Mouse (Mus musculus) small intestine, adult 2 months (tissue): Measurements from ENCODE around the gene 2200002D01Rik. TPM values are rescaled to one million over a fixed set of nuclear protein-coding genes. Genes with fewer than 3 reads are reported as not detected.
"Not testable (repeated sequence)": the region's sequence is repeated elsewhere in the genome, so short reads cannot be mapped to it uniquely, and the experiment has no call there.

Source experiments
- H3K27ac ChIP-seq: fragments of 200-500 bp; 2 replicates; pipeline ENCODE4 v1.5.1; 2012; ENCODE audit warnings: low read depth, low read length, control low read depth, inconsistent platforms; ENCODE audit not compliant: insufficient read depth
- H3K27me3 ChIP-seq: fragments of 200-500 bp; 2 replicates; pipeline ENCODE4 v1.6.1; 2012; ENCODE audit warnings: mild to moderate bottlenecking, moderate library complexity, low read length, inconsistent platforms; ENCODE audit not compliant: control insufficient read depth, insufficient read depth
- H3K36me3 ChIP-seq: fragments of 200-500 bp; 2 replicates; pipeline ENCODE4 v1.6.1; 2012; ENCODE audit warnings: mild to moderate bottlenecking, low read length, control low read depth, inconsistent platforms; ENCODE audit not compliant: control insufficient read depth, insufficient read depth
- H3K4me1 ChIP-seq: fragments of 200-500 bp; 2 replicates; pipeline ENCODE4 v1.6.1; 2012; ENCODE audit warnings: low read length, inconsistent platforms, mixed read lengths; ENCODE audit not compliant: control insufficient read depth, insufficient read depth, insufficient read length
- H3K4me3 ChIP-seq: fragments of 200-500 bp; 2 replicates; pipeline ENCODE4 v1.5.1; 2012; ENCODE audit warnings: low read depth, mild to moderate bottlenecking, control low read depth, inconsistent platforms, low read length, moderate library complexity
- CTCF ChIP-seq: fragments of 200-500 bp; IDR thresholded peaks from 2 replicates; pipeline ENCODE4 v1.5.1; 2012; ENCODE audit warnings: low read depth, mild to moderate bottlenecking, control low read depth, inconsistent platforms, low read length, moderate library complexity, mixed read lengths; ENCODE audit not compliant: insufficient replicate concordance, insufficient read length; ENCODE audit errors: extremely low read depth
- POLR2A ChIP-seq: fragments of 200-500 bp; IDR thresholded peaks from 2 replicates; pipeline ENCODE4 v1.6.1; 2012; ENCODE audit warnings: low read depth, mild to moderate bottlenecking, control low read depth, inconsistent platforms, low read length, moderate library complexity
- WGBS: fragments of 180-500 bp; shearing (Covaris S2); methylation state at CpG from one replicate; pipeline ENCODE4 v1.1.7; 2018; 5-methylcytosine and 5-hydroxymethylcytosine counted together
- polyA plus RNA-seq: library from polyadenylated mRNA; depleted of rRNA; stranded (reverse); fragments of >200 nt; gene quantifications from 2 replicates; pipeline ENCODE4 v1.2.3, GENCODE M21; 2012; rRNA removed

2200002D01Rik gene
- polyA plus RNA-seq, 1 experiment = 852 TPM

GRCm38 (mm10) chr7:29211415-29212198 lies 36.7 kb downstream of the 2200002D01Rik start:
- TF ChIP-seq POLR2A (no peak), CTCF (no peak)
- WGBS = 5% methylated on average over 34 of the region's 34 CpGs
- no peaks in the 10 kb centered on the region for H3K27me3 ChIP-seq

DNA sequence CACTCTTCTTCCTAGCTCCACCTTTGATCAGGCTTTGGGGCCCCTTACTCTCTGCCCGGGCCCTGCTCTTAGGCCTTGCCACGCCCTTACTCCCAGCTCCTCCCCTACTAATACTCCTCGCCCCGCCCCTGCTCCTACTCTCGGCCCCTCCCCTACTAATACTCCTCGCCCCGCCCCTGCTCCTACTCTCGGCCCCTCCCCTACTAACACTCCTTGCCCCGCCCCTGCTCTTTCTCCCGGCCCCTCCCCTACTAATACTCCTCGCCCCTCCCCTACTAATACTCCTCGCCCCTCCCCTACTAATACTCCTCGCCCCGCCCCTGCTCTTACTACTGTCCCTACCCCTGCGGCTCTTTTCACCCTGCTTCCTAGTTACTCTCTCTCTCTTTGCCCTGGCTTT lies 37.3 kb downstream of the 2200002D01Rik start:
- H3K27ac ChIP-seq = peak overlapping the region; percentile 26; the same call in 1 of the 2 replicates
- WGBS = 13% methylated on average over 15 of the region's 15 CpGs
- H3K27me3 ChIP-seq, H3K36me3 ChIP-seq, H3K4me1 ChIP-seq: not testable (repeated sequence)
- peak overlapping the region; percentile 53 for H3K4me3 ChIP-seq

More at GRCm38 (mm10) chr7:29211415-29212198, 36.7 kb downstream of the 2200002D01Rik start:
- Histone ChIP-seq H3K27ac (peak overlapping the region; percentile 26), H3K4me3 (peak overlapping the region; percentile 53), H3K36me3 (no peaks in the 10 kb centered on the region), H3K4me1 (peaks cover 5% of the 10 kb centered on the region)

DNA sequence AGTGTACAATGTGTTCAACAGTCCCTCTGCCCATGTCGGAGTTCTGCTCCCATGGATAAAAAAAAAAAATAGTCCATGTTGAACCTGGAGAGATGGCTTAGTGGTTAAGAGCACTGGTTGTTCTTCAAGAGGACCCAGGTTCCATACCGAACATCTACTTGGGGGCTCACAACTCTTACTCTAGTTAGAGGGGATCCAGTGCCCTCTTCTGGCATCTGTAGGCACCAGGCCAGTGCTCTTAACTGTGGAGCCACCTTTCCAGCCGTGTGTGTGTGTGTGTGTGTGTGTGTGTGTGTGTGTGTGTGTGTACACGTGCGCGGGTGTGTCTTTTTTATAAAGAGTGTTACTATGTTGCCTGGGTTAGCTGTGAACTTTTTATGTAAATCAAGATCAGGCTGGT lies 45.7 kb downstream of the 2200002D01Rik start:
- Histone ChIP-seq H3K27ac (no peak overlapping the region), H3K36me3 (no peaks in the 10 kb centered on the region), H3K4me3 (no peak overlapping the region), H3K4me1 (no peaks in the 10 kb centered on the region), H3K27me3 (no peaks in the 10 kb centered on the region)
- TF ChIP-seq CTCF = no peak
- WGBS = 65% methylated on average over 6 of the region's 6 CpGs

Other genes starting within 250 kb of the 2200002D01Rik start
- 0.03 and 0.05 TPM in 2 replicates for gene Ryr1, start 123.3 kb downstream of the 2200002D01Rik start, polyA plus RNA-seq
- gene Rasgrp4, start 113.6 kb downstream of the 2200002D01Rik start, polyA plus RNA-seq = 3.3 TPM in 2 replicates
- gene Fam98c, start 92.2 kb downstream of the 2200002D01Rik start, polyA plus RNA-seq = 72.6 and 216 TPM in 2 replicates
- 0.74 and 0.88 TPM in 2 replicates for gene Ggn, start 78.3 kb downstream of the 2200002D01Rik start, polyA plus RNA-seq
- gene Spred3, start 78.1 kb downstream of the 2200002D01Rik start, polyA plus RNA-seq = 1.2 and 1.9 TPM in 2 replicates
- gene Psmd8, start 67.8 kb downstream of the 2200002D01Rik start, polyA plus RNA-seq = 73.0 and 127 TPM in 2 replicates
- gene Catsperg1, start 34.4 kb downstream of the 2200002D01Rik start, polyA plus RNA-seq = 0.32 and 0.53 TPM in 2 replicates
- gene Kcnk6, start 16.0 kb downstream of the 2200002D01Rik start, polyA plus RNA-seq = 23.4 and 42.4 TPM in 2 replicates
- 41.8 and 49.8 TPM in 2 replicates for gene Yif1b, start 10.1 kb downstream of the 2200002D01Rik start, polyA plus RNA-seq
- 663 and 1,754 TPM in 2 replicates for gene Spint2, start 33.4 kb upstream of the 2200002D01Rik start, polyA plus RNA-seq
- gene Ppp1r14a, start 40.8 kb upstream of the 2200002D01Rik start, polyA plus RNA-seq = 34.1 and 57.4 TPM in 2 replicates
- 0.47 and 0.53 TPM in 2 replicates for gene Dpf1, start 55.5 kb upstream of the 2200002D01Rik start, polyA plus RNA-seq